Mouse (Mus musculus): ENCODE results near the gene Mark3. TPM values are rescaled to one million over a fixed set of nuclear protein-coding genes. Genes with fewer than 3 reads are reported as not detected.

Gene Mark3
- polyA plus RNA-seq (2015; fragmentation: Nextera tagmentation; extraction: Ambion mirVana), result 51.5 and 51.6 TPM in 2 replicates

DNA sequence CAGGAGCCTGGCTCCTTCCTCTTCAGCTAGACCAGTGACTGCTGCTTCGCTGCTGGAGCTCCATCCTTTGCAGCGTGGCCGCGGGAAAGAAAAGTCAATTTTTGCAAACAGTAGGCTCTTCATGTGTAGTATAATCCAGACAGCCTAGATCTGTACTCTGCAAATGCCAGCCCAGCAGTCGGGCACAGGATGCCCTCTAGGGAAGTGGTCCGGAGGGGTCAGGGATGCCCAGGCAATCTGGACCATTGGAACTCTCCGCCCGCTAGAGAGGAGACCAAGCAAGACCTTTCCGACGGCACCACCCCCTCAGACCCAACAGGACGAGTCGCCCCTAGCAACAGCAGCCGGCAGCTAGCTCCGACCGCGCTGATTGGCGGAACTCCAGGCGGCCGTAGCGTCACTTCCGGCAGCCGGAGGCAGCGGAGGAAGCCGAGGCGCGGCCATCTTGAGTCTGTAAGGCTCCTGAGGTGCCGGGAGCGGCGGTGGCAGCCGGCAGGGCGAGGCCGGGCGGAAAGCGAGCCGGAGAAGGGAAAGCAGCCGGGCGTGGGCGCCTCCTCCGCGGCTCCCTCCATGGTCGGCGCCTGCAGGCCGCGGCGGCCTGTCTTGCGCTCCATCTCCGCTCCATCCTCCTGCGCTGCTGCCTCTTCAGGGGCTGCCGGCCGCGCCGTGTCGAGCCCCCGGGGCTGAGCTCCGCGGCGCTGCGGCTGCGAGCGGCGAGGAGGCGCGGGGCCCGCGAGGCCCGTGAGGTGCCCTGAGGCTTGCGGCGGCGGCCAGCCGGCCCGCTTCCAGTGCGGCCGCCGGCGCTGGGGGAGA, at the start of gene Mark3:
TSS of gene Mark3 (plus strand) at position 450 of the 813 bp plus-strand sequence.

DNA sequence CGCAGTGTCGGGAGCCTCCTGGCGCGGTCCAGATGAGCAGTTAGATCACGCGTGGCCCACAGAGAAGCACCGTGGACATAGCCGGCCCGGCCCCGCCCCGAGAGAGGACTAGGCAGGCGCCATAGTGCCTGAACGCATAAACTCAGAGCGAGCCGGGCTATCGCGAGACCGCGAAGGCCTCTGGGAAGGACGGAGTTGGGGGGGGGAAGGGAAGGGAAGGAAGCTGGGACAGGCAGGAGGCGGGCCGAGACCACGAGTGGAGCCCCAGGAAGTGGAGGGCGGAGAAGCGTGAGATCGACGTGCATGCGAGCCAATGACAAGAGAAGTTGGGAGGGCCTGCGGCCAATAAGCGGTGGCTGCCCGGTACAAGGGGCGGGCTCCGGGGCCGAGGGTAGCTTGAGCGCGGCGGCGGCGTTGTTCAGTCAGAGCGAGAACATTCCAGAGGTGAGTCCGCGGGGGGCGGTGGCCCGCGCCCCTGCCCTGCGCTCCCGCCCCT, 36.5 kb upstream of the Mark3 start, which contains the start of gene Eif5:
TSS of gene Eif5 (plus strand) at position 221 of the 496 bp plus-strand sequence.

GRCm38 (mm10) chr12:111672176-111672575, 97.9 kb downstream of the Mark3 start, which contains the start of gene Ckb:
TSS of gene Ckb (minus strand) at chr12:111672338.

DNA sequence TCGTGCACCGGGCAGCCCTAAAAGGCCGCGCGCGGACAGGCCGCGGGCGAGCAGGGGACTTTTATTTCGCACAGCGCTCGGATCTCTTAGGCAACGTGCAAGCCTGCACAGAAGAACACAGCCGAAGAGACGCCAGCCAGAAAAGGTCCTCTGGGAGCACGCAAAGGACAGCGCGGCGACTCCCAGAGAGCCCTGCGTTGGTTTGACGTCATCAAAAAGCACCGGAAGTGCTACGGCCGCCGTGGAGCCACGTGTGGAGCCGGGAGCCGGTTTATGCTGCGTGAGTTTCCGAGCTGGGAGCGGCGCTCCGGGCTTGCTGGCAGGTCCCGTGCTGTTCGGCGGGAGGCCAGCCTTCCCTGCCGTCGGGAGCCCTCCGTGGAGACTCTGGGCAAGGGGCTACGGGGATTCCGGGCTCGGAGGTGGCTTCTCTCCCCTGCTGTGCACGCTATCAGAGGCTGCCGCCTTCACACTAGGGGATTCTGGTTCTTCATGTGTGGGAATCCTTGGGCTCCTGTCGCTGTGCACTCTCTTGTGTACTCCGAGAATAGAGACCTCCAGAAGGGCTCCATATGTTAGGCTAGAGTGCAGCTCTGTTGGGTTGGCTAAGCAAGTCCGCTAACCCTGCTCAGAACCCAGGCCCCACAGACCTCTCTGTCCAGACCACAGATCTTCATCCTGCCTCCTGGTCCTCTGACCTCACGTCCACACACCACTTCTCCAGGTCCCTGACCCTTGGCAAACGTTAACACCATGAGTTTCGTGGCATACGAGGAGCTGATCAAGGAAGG, 103.8 kb downstream of the Mark3 start, which contains the start of gene Trmt61a:
TSS of gene Trmt61a (plus strand) at position 224 of the 788 bp plus-strand sequence.

Other genes starting within 250 kb of the Mark3 start
- 29.2 and 39.7 TPM in 2 replicates for gene Cdc42bpb, start 196.8 kb upstream of the Mark3 start, polyA plus RNA-seq (2015; fragmentation: Nextera tagmentation; extraction: Ambion mirVana)
- 3.3 and 4.6 TPM in 2 replicates for gene Lbhd2, start 167.7 kb upstream of the Mark3 start, polyA plus RNA-seq (2015; fragmentation: Nextera tagmentation; extraction: Ambion mirVana)
- gene Exoc3l4, start 157.5 kb upstream of the Mark3 start, polyA plus RNA-seq (2015; fragmentation: Nextera tagmentation; extraction: Ambion mirVana), result 0.45 and 1.7 TPM in 2 replicates
- gene Tnfaip2, start 132.1 kb upstream of the Mark3 start, polyA plus RNA-seq (2015; fragmentation: Nextera tagmentation; extraction: Ambion mirVana), result 1.8 and 1.9 TPM in 2 replicates
- 12.5 and 12.6 TPM in 2 replicates for gene Gm266, start 88.7 kb upstream of the Mark3 start, polyA plus RNA-seq (2015; fragmentation: Nextera tagmentation; extraction: Ambion mirVana)
- 531 and 630 TPM in 2 replicates for gene Eif5, start 36.5 kb upstream of the Mark3 start, polyA plus RNA-seq (2015; fragmentation: Nextera tagmentation; extraction: Ambion mirVana)
- 2,536 and 2,559 TPM in 2 replicates for gene Ckb, start 97.8 kb downstream of the Mark3 start, polyA plus RNA-seq (2015; fragmentation: Nextera tagmentation; extraction: Ambion mirVana)
- gene Trmt61a, start 103.6 kb downstream of the Mark3 start, polyA plus RNA-seq (2015; fragmentation: Nextera tagmentation; extraction: Ambion mirVana), result 8.8 and 9.4 TPM in 2 replicates
- gene Bag5, start 138.7 kb downstream of the Mark3 start, polyA plus RNA-seq (2015; fragmentation: Nextera tagmentation; extraction: Ambion mirVana), result 52.4 and 57.5 TPM in 2 replicates
- gene Apopt1, start 138.7 kb downstream of the Mark3 start, polyA plus RNA-seq (2015; fragmentation: Nextera tagmentation; extraction: Ambion mirVana), result 61.1 and 66.1 TPM in 2 replicates
- gene Klc1, start 184.3 kb downstream of the Mark3 start, polyA plus RNA-seq (2015; fragmentation: Nextera tagmentation; extraction: Ambion mirVana), result 467 and 538 TPM in 2 replicates
- 2.2 and 3.4 TPM in 2 replicates for gene Xrcc3, start 239.3 kb downstream of the Mark3 start, polyA plus RNA-seq (2015; fragmentation: Nextera tagmentation; extraction: Ambion mirVana)
- 56.6 and 60.5 TPM in 2 replicates for gene Zfyve21, start 239.6 kb downstream of the Mark3 start, polyA plus RNA-seq (2015; fragmentation: Nextera tagmentation; extraction: Ambion mirVana)

Data from neural tube, postnatal 0 days (tissue).